Mouse (Mus musculus): Measurements from ENCODE around the gene Ccm2l.

- TF ChIP-seq POLR2A (IDR thresholded peaks at IDR 0.05; ENCODE audit: control insufficient read depth in 1 of 2, insufficient read depth in 1 of 2, low read depth in 1 of 2, low read length in 2 of 2, poor library complexity in 1 of 2) = no peak
- TF ChIP-seq GATA1 (IDR thresholded peaks at IDR 0.05; ENCODE audit: low read depth, low read length) = no peak
- no peak for TF ChIP-seq KAT2A (conservative IDR thresholded peaks at IDR 0.05; ENCODE audit: low read depth, low read length)
- no peak for TF ChIP-seq CTCF (IDR thresholded peaks at IDR 0.05 in 2 of 3, conservative IDR thresholded peaks at IDR 0.05 in 1 of 3; ENCODE audit: control insufficient read depth in 1 of 3, insufficient read depth in 1 of 3, low read depth in 2 of 3, low read length in 3 of 3, poor library complexity in 1 of 3, severe bottlenecking in 1 of 3)
- TF ChIP-seq TCF12 (IDR thresholded peaks at IDR 0.05; ENCODE audit: low read depth, low read length) = no peak
- no peak for TF ChIP-seq TAL1 (IDR thresholded peaks at IDR 0.05; ENCODE audit: low read length)
- TF ChIP-seq HCFC1 (IDR thresholded peaks at IDR 0.05; ENCODE audit: low read depth, low read length) = no peak
- TF ChIP-seq RAD21 (IDR thresholded peaks at IDR 0.05; ENCODE audit: low read depth, low read length) = no peak
- no peak for TF ChIP-seq ZMIZ1 (IDR thresholded peaks at IDR 0.05; ENCODE audit: low read depth, low read length)
- no peak for TF ChIP-seq MAFK (IDR thresholded peaks at IDR 0.05; ENCODE audit: borderline replicate concordance, low read depth, low read length)
- no peak for TF ChIP-seq EP300 (IDR thresholded peaks at IDR 0.05; ENCODE audit: low read depth in 1 of 2, low read length in 2 of 2)
Observed at GRCm38 (mm10) chr2:153122701-153123100, 56.9 kb downstream of the Ccm2l start.
